Mouse (Mus musculus) layer of hippocampus, adult 6 months (tissue): ENCODE measurements around the gene Gm42688. TPM values are rescaled to one million over a fixed set of nuclear protein-coding genes. Genes with fewer than 3 reads are reported as not detected.

Source experiments
- long read RNA-seq, 2 experiments: library from polyadenylated mRNA; unstranded; transcript quantifications; one replicate each; pipeline ENCODE4 v2.0.0; 2019 to 2020
- microRNA-seq: library from miRNA; unstranded; fragments of <30 nt; microRNA quantifications from one replicate; pipeline ENCODE4 v1.2.0, GENCODE M21; 2020
- polyA plus RNA-seq: library from polyadenylated mRNA; unstranded; fragments of <200 nt; fragmentation: Nextera tagmentation; gene quantifications from 2 replicates; pipeline ENCODE4 v1.2.3, GENCODE M21; 2021

The Gm42688 gene
- polyA plus RNA-seq = 0.80 and 0.90 TPM in 2 replicates
- long read RNA-seq, experiment 1, partial matches to known transcripts = 16 of 19 reads
- long read RNA-seq, experiment 1, other reads (novel, unspliced or antisense) = 3 of 19 reads
- long read RNA-seq, experiment 2, partial matches to known transcripts = 9 of 13 reads
- long read RNA-seq, experiment 2, other reads (novel, unspliced or antisense) = 4 of 13 reads

DNA sequence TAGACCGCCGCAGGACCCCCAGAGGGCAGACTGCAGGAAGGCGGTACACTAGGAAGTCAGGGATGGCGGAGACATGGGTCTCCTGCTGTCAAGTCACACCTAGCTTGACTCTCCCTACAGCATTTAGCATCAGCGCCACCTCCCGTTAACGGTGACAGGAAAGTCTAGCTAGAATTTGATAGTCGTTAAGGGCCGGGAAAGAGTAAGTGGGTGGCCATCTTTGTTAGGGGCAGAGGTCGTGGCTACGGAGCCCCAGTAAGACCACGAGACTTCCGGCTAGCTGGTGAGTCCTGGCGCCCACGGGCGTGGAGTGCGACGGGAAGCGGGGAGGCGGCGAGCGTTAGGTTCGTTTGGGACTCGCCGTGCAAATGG, at the start of gene Gm42688, which contains the start of gene Ccdc142:
Gm42688 (plus strand) TSS at position 302 of the 372 bp plus-strand sequence.
Ccdc142 (plus strand) TSS at position 286 of the 372 bp plus-strand sequence.

GRCm38 (mm10) chr6:83054074-83054851, 47.2 kb upstream of the Gm42688 start, which contains the start of gene Aup1:
Aup1 (plus strand) TSS chr6:83054521.

DNA sequence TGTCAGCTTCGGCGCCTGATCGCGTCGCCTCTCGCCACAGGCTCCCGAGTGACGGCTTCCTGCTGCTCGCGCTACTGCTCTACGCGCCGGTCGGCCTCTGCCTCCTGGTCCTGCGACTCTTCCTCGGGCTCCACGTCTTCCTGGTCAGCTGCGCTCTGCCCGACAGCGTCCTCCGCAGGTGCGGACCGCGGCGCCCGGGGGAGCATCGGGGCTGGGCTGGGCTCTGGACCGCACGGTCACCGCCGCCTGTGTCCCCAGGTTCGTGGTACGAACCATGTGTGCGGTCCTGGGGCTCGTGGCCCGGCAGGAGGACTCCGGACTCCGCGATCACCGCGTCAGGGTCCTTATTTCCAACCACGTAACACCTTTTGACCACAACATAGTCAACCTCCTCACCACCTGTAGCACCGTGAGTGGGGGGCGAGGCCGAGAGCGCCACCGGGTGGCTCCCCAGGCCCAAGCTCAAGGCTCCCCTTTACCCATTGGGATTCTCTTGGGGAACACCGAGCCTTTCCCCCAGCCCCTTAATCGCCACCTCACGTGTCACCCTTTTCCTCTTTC, 46.5 kb upstream of the Gm42688 start, which contains the start of gene Htra2:
Htra2 (minus strand) TSS at position 403 of the 561 bp plus-strand sequence.

GRCm38 (mm10) chr6:83057790-83058189, 43.6 kb upstream of the Gm42688 start, which contains the start of gene Dqx1:
Dqx1 (plus strand) TSS chr6:83057844.

GRCm38 (mm10) chr6:83070247-83070310, 31.3 kb upstream of the Gm42688 start, which contains the start of gene Tlx2:
Tlx2 (minus strand) TSS chr6:83070293.

GRCm38 (mm10) chr6:83077630-83078323, 23.6 kb upstream of the Gm42688 start, which contains the start of gene Pcgf1:
Pcgf1 (plus strand) TSS chr6:83077869.

DNA sequence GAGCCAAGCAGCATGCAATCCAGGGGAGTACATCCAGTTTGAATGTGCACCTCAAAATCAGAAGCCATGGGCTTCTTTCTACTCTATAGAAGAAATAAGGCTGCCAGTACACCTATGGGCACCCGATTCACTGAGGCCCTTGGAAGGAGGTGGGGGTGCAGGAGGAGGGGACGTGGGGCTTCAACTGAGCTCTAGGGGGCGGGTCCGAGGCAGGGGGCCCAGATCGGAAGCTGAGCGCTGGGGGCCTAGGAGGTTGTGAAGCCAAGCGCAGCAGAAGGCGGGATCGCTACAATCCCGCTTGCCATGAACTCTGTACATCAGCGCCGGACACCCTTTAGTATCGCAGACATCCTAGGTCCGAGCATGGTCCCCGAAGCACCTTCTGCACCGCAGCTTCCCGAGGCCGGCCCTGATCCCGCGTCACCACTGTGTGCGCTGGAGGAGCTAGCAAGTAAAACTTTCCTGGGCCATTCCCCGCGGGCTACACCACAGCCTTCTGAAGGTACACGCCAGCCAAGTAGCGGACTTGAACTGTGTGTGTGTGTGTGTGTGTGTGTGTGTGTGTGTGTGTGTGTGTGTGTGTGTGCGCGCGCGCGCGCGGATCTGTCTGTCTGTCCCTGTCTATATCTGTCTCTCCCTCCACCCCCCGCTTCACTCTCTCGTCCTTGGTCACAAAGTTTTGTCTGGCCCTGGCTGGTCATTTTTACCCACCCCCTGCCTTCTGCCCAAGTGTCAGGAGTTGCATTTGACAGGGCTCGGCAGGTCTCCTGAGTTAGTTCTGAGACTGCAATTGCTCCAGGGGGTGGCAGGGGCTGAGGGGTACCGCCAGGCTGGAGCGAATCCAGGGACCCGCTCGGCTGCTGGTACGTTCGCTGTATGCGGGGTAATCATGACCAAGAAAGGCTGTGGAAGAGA, 15.0 kb upstream of the Gm42688 start, which contains the start of gene Lbx2:
Lbx2 (plus strand) TSS at position 247 of the 915 bp plus-strand sequence.

DNA sequence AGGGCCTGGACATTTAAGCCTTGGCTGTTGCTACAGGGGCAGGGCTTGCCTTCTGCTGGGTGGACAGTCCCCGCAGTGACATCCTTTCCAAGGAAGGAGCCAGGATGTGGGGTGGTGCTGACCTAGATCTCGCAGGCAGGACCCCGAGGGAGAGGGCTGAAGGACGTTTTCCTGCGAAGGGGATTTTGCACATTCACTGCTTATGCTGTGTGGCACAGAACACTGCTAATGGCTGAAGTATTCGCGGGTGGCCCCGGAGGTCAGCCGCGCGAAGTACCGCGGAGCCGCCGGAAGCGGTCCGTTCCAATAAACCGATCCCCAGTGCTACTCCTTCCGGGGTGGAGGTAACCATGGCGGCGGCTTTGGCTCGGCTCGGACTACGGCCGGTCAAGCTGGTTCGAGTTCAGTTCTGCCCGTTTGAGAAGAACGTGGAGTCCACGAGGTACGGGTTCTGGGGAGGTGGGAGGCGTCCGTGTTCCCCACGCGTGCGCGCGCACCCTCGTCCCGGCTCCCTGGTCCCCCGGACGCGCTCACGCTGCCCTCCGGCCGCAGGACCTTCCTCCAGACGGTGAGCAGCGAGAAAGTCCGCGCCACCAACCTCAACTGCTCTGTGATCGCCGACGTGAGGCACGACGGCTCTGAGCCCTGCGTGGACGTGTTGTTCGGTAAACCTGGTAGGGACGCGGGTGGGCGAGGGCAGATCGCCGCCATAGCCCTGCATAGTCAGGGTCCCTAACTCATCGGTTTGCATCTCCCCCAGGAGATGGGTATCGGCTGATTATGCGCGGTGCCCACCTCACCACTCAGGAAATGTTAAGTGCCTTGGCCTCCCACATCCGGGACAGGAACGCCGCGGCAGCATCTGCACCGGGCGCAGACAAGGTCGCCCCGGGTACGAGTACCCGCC, 7.6 kb downstream of the Gm42688 start, which contains the start of gene Mrpl53:
Mrpl53 (plus strand) TSS at position 279 of the 907 bp plus-strand sequence.

DNA sequence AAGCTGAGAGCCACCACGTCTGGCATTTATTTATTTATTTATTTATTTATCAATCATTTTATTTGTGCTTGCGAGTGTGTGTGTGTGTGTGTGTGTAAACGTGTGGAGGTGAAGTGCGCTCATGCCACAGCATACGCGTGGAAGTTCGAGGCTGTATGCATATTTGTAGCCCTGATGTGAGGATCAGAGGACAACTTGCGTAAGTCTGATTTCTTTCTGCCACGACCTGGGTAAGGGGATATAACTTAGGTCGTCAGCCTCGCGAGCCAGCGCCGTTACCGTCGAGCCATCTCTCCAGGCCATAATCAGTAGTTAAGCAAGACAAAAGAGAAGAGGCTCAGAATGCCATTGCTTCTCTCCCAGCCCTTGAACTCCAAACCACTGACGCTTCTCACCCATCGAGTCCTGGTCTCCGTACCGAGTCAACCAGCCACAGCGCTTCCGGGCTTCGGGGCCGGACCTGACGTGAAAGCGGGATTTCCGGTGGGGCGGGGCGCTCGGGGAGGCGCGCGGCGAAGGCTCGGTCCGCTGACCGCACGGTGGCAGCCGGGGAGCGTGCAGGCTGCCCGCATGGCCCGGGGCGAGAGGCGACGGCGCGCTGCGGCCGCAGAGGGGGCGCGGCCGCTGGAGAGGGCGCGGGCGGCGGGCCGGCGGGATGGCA, 13.7 kb downstream of the Gm42688 start, which contains the start of gene Mogs:
Mogs (plus strand) TSS at position 486 of the 661 bp plus-strand sequence.

GRCm38 (mm10) chr6:83120930-83121862, 19.8 kb downstream of the Gm42688 start, which contains the start of gene Wbp1:
Wbp1 (minus strand) TSS chr6:83121559.

DNA sequence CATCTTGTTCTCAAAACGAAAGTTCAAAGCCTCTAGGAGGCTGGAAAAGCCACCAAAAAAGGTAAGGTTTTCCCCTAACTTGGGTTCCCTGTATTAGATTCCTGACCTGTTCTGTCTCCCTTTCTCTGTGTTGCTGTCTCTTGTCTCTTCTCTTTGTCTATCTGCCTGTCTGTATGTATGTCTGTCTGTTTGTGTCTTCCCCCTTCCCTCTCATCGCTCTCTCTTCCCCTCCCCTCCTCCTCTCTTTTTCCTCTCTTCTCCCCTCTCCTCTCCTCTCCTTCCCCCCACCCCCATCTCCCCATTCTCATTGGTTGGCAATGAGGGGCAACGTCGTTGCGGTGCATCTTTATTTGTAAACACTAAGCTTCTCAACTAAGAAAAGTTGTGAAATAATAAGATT, 23.9 kb downstream of the Gm42688 start, which contains the start of gene Ino80b:
Ino80b (minus strand) TSS at position 101 of the 400 bp plus-strand sequence.

GRCm38 (mm10) chr6:83134951-83135513, 33.6 kb downstream of the Gm42688 start, which contains the start of gene Rtkn:
Rtkn (plus strand) TSS chr6:83135463.

DNA sequence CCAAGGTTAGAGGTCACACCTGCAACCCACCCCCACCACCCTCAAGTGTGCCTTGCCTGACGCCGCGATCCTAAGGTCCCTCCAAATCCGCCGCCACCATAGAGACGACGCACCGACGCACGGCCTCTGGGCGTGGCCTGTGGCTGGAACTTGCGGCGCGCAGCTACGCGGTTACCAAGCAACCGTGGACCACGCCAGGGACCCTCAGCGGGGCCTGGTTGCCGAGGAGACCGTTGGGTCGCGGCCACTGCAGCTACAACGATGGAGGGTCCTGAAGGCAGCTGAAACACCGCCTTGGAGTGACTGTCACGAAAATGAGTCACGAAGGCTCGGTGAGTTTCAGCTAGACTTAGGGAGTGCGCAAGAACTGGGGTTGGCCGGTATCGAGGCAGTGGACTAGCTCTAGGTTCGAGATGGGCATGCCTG, 54.9 kb downstream of the Gm42688 start, which contains the start of the genes Wdr54 and 1700003E16Rik:
Wdr54 (minus strand) TSS at position 139 of the 426 bp plus-strand sequence.
1700003E16Rik (plus strand) TSS at position 146 of the 426 bp plus-strand sequence.

Small RNA genes lying within 50 kb of the gene (microRNA-seq; reads per million reads assigned to microRNA genes)
- gene Mir3470a = not detected

Other genes starting within 250 kb of the Gm42688 start
- gene Sema4f, start 161.8 kb upstream of the Gm42688 start, polyA plus RNA-seq = 13.3 and 16.3 TPM in 2 replicates
- gene M1ap, start 154.7 kb upstream of the Gm42688 start, polyA plus RNA-seq = 0.10 and 0.11 TPM in 2 replicates
- 1.0 and 2.4 TPM in 2 replicates for gene Dok1, start 68.1 kb upstream of the Gm42688 start, polyA plus RNA-seq
- 2.1 and 2.7 TPM in 2 replicates for gene Loxl3, start 67.4 kb upstream of the Gm42688 start, polyA plus RNA-seq
- 69.0 and 92.6 TPM in 2 replicates for gene Aup1, start 47.1 kb upstream of the Gm42688 start, polyA plus RNA-seq
- 34.7 and 37.5 TPM in 2 replicates for gene Htra2, start 46.3 kb upstream of the Gm42688 start, polyA plus RNA-seq
- gene Dqx1, start 43.8 kb upstream of the Gm42688 start, polyA plus RNA-seq = 0.18 and 0.25 TPM in 2 replicates
- gene Tlx2, start 31.3 kb upstream of the Gm42688 start, polyA plus RNA-seq = 0.41 TPM in 1 of 2 replicates, not detected in the other
- gene Pcgf1, start 23.7 kb upstream of the Gm42688 start, polyA plus RNA-seq = 23.7 and 27.1 TPM in 2 replicates
- gene Lbx2, start 15.2 kb upstream of the Gm42688 start, polyA plus RNA-seq = 0.93 and 1.4 TPM in 2 replicates
- 0.67 and 0.70 TPM in 2 replicates for gene Ccdc142, start within 50 bp of the Gm42688 start, polyA plus RNA-seq
- 146 and 148 TPM in 2 replicates for gene Mrpl53, start 7.4 kb downstream of the Gm42688 start, polyA plus RNA-seq
- 2.2 and 2.8 TPM in 2 replicates for gene Mogs, start 13.9 kb downstream of the Gm42688 start, polyA plus RNA-seq
- gene Wbp1, start 19.9 kb downstream of the Gm42688 start, polyA plus RNA-seq = 28.4 and 32.2 TPM in 2 replicates
- gene Ino80b, start 23.8 kb downstream of the Gm42688 start, polyA plus RNA-seq = 9.7 and 11.3 TPM in 2 replicates
- 45.2 and 50.6 TPM in 2 replicates for gene Rtkn, start 33.8 kb downstream of the Gm42688 start, polyA plus RNA-seq
- 20.7 and 21.5 TPM in 2 replicates for gene Wdr54, start 54.8 kb downstream of the Gm42688 start, polyA plus RNA-seq
- 32.0 and 43.1 TPM in 2 replicates for gene 1700003E16Rik, start 54.8 kb downstream of the Gm42688 start, polyA plus RNA-seq
- 119 and 123 TPM in 2 replicates for gene Dctn1, start 64.3 kb downstream of the Gm42688 start, polyA plus RNA-seq
- 0.14 and 9.7 TPM in 2 replicates for gene Slc4a5, start 118.2 kb downstream of the Gm42688 start, polyA plus RNA-seq
- gene Mthfd2, start 224.3 kb downstream of the Gm42688 start, polyA plus RNA-seq = 15.1 and 16.7 TPM in 2 replicates
- 18.2 and 18.6 TPM in 2 replicates for gene Mob1a, start 224.4 kb downstream of the Gm42688 start, polyA plus RNA-seq
- gene Bola3, start 247.5 kb downstream of the Gm42688 start, polyA plus RNA-seq = 234 and 271 TPM in 2 replicates